Mouse (Mus musculus) R1 (cell line): ENCODE data around the gene Syna.

Experiments
- DNase-seq: peaks from one replicate; pipeline ENCODE4 v3.0.0-alpha.2; 2018; ENCODE audit warnings: low read depth, low spot score

The Syna gene

DNA sequence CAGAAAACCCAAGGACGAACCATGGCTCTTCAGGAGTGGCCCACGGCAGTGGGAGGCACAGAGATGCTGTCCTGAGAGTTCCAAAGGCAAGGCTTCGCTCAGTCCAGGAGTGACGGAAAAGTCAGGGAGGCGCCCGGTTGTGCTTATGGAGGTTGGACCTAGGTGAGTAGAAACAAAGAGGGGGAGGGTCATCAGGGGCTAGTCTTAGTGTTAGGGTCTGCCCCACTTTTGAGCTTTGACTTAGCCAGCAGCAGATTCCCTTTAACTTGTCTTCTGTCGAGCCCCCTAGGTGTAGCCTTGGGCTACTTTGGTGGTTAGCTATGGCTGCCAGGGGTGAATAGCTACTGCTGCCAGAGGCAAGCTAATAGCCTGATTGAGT, at the start of gene Syna:
TSS of gene Syna (minus strand) at position 101 of the 379 bp plus-strand sequence.
- DNase-seq: no peak

DNA sequence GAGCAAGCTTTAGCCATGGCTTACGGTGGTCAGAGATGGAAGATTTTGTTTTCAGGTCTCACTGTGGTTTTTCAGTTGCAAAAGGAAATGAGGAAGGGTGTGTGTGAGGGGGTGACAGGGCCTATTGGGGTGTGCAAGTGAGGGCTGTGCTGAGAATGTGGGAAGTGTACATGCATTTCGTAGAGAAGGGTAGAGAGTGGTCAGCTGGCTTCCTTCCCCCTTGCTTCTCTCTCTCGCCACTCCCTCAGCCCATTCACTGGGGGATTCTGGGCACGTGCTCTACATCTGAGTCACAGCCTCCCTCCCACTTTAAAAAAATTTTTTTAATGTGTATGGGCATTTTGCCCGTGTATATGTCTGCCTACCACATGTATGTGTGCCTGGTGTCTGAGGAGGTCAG, 47.1 kb upstream of the Syna start:
- no peak for DNase-seq

DNA sequence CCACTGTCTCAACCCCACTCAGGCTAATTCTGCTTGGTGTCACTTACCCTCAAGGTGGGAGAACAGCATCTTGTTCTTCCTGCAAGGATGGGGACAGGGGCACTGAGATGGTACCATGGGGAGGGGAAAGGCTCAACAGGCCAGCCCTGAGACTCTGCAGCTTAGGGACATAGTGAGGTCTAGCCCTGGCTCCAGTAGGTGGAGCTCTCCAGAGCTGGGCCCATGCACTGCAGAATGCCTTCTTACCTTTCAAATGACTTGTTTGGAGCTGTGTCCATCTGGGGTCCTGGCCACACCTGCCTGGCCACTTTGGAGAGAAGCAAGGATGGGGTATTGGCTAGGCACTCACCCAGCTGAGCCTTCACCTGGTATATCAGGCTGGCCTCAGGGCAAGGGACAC, 46.3 kb upstream of the Syna start:
- DNase-seq: no peak

DNA sequence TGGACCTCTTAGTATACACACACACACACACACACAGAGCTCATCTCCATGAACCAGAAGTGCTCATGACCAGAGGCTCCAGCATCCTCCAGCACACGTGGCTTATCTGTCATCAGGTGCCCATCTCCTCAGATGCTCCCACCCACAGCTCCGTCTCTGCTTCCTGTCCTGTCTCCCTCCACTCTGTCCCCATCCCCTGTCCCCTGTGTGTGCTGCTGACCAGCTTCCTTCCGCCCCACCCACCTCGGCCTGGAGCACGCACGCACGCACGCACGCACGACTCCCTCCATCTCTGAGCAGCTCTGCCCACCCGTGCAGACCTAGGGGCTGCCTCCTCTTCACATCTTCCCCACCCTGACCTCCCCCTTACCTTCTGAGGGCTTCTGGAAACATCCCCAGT, 44.4 kb upstream of the Syna start:
- no peak for DNase-seq

DNA sequence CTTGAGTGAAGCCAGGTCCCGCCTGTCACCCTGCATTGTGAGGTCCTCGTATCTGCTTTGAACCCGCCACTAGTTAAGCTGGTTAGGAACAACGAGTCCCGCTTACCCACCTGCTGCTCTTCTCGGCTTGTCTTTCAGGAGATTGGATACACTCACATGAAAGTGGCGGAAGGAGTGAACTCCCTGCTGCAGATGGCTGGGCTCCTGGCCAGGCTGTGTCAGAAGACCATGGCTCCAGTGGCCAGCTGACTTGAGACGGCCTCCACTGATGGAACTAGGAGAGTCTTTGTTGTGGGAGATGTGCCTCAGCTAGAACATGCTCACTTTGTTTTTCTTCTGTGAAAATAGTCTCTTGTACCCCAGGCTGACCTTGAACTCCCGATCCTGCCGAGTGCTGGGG, 37.7 kb upstream of the Syna start:
- DNase-seq: no peak

DNA sequence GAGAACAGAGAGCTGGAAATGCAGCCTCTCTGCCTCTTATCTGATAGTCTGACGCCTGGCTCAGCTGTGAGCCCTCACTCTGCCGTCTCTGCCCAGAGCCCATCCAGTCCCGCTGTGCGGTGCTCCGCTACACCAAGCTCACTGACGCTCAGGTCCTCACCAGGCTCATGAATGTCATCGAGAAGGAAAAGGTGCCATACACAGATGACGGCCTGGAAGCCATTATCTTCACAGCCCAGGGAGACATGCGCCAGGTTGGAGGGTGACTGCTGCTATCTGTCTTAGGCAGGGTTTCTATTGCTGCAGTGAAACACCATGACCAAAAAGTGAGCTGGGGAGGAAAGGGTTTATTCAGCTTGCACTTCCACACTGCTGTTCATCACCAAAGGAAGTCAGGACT, 33.1 kb upstream of the Syna start:
- DNase-seq: no peak

DNA sequence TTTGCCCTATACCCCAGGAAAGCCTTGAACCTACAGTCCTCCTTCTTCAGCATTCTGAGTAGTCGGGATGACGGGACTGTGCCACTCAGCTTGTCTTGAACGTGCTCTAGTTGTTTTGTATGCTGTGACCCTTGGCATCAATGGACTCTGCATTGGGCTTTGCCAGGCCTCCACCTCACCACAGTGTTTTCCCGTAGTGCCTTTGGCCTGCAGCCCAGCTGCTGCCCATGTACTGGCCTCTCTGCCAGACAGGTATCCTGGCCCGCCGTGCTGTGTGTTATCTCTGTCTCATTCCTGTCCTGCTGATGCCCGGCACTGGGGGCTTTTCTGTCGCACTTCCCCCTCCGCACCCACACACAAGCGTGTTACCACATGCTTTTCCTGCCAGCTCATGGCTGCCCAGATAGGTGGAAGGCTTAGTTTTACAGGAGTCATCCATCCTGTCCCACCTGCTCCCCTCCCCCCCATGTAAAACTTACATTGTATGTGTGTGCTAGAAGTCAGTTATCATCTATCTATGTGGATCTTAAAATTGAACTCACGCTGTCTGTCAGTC, 32.1 kb upstream of the Syna start:
- DNase-seq: no peak

DNA sequence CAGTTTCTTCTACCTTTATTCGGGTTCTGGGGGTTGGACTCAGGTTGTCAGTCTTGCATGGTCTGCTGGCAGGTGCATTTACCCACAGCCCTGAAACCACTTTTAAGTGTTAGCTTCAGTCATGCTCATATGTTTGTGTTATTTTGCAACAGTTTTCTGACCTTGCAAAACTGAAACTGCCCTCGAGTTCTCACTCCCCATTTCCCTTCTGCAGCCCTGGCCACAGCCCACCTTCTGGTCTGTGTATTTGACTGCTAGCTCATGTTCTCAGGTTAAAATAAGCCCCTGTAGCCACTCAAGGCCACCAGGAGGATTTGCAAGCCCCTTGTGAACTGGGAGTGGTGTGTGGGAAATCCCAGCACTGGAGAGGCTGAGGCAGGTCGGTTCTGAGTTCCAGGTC, 29.9 kb upstream of the Syna start:
- no peak for DNase-seq

DNA sequence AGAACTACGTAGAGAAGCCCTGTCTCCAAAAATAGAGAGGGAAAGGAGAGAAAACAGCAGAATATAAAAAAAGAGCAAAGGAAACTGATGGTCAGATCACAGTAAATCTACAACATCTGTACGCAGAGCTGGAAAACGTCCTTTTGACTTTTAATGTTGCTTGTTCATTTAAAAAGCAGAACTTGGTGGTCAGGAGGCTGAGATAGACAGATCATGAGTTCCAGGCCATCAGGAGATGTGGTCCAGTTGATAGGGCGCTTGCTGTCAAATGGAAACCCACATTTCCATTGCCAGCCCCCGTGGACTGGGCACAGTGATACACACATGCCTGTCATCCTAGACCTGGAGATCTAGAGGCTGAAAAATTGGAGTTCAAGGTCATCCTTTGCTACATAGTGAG, 24.8 kb upstream of the Syna start:
- no peak for DNase-seq

DNA sequence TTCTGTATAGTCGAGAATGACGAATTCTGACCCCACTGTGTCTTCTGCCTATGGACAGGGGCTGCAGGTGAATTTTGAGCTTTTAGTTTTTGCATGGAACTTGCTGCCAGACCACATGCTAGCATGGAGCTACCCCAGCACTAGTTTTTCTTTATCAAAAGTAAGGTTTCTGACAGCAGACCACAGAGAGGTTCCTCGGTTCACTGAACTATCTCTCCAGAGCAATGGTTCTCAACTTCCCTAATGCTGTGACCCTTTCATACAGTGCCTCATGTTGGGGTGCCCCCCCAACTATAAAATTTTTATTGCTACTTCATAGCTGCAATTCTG, 23.9 kb upstream of the Syna start:
- no peak for DNase-seq

DNA sequence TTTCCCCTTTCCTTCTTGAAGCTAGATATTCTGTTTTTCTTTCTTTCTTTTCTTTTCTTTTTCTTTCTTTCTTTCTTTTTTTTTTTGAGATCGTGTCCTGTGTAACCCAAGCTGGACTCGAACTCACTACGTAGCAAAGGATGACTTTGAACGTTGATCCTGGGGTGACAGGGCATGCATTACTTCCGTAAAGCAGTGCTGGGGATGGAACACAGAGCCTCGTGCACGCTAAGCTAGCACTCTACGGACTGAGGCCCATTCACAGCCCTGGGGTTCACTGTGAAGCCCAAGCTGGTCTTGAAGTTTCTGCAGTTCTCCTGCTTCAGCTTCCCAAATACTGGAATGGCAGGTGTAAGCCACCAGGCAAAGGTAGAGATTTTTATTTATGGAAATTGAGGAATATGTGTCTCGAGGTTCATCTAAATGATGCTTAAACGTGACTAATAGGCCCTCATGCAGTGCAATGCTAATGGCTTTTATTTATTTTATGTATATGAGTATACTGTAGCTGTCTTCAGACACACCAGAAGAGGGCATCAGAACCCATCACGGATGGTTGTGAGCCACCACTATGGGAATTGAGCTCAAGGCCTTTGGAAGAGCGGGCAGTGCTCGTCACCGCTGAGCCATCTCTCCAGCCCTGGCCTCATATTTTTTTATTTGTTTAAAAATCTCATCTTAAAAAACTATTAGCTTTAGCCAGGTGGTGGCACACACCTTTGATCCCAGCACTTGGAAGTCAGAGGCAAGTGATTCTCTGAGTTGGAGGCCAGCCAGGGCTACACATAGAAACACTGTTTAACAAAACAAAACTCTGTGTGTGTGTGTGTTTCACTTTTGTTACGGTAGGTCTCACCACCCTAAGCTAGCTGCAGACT, 23.3 kb upstream of the Syna start:
- no peak for DNase-seq

DNA sequence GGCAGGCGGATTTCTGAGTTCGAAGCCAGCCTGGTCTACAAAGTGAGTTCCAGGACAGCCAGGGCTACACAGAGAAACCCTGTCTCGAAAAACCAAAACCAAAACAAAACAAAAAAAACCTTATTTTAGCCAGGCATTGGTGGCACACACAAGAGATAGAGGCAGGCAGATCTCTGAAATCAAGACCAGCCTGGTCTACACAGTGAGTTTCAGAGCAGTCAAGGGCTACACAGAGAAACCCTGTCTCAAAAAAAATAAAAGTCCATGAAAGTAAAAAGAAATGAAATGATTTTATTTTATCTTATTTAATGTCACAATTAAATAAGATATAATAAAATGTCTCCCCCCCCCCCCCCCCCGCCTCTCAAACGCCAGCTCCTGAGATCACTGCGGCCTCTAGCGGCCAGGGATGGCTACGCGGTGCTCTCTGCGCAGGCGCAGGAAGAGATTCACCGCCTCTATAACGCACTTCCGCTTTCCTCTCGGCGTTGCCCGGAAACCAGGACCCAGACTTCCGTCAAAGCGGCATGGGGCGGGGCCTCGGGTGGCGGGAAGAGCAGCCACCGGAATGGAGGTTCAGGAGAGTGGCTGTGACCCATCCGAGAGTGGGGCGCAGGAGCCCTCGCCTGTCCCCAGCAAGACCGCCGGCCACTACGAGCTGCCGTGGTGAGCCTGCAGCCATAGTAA, 22.4 kb upstream of the Syna start:
- DNase-seq: peak; percentile 98

DNA sequence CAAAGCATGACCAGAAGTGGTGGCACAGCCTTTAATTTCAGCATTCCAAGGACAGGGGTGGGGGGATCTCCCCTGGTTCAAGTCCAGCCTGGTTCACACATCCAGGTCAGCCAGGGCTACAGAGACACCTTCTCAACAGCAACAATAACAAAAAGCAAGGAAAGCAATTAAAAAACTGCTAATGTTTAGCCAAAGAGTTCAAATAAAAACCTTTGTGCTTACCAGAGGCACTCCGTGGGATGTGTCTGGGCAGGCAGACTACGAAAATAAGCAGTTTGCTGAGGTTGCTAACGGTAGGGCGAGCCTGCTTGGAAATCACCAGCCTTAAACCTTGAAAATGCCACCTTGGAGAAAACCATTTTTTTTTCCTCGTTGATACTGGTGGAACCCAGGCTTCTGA, 21.2 kb upstream of the Syna start, which contains the start of gene Rfc2:
TSS of gene Rfc2 (plus strand) at position 221 of the 400 bp plus-strand sequence.
- DNase-seq: no peak

DNA sequence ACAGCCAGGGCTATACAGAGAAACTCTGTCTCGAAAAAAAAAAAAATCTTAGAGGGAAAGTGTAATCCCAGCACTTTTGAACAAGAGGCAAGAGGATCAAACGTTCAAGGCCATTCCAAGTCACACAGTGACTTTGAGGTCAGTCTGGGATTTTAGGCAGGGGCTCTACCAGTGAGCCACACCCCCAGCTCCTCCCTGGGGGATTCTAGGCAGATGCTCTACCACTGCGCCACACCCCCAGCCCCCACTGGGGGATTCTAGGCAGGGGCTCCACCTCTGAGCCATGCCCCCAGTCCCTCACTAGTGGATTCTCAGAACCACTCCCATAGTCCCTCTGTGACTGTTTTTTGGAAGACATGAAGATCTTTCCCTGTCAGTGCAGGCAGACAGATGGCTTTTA, 19.2 kb upstream of the Syna start:
- DNase-seq: peak; percentile 64

DNA sequence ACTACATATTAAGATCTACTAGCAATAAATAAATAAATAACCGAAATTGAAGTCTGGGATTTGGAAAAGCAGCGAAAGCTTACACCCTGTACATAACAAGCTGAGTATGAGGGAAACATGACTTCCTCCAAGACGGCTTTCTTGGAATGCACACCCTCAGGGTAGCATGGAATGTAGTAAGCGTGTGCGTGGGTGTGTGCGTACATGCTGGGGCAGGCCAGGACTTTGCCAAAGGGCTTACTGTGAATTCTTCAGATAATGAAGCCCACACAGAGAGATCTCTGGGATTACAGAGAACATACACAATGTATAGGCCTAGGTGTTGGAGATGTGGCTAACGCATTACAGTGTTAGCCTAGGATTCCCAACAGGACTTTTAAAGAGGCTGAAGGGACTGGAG, 17.6 kb upstream of the Syna start:
- no peak for DNase-seq

DNA sequence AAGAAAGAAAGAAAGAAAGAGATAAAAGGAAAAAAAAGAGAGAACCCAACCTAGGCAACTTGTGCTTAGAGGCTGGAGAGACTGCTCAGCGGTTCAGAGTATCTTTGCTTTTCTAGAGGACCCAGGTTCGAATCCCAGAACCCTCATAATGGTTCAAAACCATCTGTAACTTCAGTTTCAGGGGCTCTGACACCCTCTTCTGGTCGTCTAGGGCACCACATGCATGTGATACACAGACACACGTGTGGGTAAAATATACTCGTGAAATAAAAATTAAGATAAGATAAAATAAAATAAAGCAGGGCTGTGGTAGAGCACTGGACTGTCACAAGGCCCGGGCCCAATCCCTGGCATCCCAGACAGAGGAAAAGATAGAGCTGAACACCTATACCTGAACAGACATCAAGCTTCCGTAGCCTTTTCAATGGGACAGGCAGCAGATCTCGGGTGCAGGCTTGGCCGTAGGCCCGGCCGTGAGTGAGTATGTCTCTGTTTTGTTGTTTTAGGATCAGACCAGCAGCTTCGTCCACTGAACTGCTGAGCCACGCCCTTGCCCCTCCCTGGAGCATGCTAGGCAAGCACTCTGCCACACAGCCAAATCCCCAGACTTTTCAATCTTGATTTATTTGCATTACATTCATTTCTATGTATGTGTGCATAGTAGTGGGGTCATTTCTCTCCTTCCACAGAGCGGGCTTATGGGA, 16.7 kb upstream of the Syna start:
- peak; percentile 63 for DNase-seq

DNA sequence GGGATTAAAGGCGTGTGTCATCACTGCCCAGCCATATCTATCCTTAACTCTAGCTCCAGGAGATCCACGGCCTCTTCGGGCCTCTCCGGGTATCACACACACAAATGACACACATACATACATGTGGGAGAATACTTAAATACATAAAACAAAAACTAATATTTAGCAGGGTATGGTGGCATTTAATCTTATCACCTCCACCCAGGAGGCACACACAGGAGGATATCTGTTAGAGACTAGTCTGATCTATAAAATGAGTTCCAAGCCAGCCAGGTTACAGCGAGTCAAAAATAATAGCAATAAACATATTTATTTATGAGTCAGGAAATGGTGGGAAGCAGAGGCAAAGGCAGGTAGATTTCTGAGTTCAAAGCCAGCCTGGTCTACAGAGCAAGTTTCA, 15.9 kb upstream of the Syna start:
- no peak for DNase-seq

DNA sequence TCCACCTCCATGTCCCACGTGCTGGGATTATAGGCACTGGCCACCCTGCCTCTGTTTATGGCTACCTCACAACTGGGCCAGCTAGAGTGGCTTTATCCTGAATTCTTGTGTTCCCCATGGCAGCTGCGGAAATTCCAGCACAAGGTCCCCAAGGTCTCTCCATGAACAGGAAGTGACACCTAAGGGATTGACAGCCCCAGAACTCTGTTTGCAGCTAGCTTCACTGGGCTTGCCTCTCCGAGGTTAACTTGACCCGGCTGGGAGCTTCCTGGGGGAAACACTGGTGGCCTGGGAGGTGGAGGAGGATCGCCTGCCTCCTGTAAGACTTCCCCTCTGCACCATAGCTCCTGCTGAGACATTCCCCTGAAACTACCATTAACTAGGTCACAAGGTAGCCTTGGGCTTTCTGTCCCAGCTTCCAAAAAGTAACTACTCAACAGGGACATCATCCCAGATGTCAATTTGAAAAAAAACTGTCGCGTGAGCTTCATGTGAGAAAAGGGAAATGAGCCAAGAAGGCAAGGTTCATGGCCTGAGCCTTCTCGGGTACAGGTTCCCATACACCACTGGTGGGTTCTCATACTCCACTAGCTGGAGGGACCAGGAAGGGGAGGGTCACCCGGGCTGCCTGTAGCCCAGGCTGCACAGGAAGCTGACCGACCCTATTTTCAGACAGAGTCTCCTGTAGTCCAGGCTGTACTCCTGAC, 12.7 kb upstream of the Syna start:
- DNase-seq: no peak

DNA sequence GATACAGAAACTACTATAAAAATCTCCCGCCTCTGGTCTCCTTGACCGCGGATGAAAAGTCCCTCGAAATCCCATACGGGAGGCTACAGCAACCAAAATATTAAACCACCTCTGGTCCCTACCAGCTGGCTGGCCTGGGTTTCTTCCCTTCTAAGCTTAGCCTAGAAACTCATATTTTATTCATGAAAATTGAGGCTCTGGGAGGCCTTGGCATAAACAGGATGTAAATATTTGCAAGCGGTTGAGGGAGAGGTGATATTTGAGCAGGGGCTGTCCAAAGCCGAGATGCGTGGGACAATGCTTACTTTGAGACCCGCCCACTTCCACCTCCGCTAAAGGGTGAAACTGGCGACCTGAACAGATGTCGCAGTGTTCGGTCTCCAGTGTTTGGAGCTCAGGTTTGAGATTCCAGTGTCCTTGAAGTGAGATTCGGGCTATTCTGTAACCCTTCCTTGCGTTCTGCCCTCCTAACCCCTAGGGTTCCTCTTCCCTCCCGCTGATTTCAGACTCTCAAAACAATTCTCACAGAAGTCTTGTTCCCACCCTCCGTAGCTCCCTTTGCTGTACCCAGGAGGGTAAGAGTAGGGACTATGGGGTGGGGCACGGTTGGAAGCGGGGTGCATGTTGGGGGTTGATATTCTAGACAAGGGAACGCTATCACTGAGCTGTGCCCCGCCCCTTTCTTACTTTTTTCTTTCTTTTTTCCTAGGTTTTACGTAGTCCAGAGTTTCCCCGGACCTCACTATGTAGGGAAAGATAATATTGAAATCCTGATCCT, 11.9 kb upstream of the Syna start:
- peak; percentile 72 for DNase-seq

DNA sequence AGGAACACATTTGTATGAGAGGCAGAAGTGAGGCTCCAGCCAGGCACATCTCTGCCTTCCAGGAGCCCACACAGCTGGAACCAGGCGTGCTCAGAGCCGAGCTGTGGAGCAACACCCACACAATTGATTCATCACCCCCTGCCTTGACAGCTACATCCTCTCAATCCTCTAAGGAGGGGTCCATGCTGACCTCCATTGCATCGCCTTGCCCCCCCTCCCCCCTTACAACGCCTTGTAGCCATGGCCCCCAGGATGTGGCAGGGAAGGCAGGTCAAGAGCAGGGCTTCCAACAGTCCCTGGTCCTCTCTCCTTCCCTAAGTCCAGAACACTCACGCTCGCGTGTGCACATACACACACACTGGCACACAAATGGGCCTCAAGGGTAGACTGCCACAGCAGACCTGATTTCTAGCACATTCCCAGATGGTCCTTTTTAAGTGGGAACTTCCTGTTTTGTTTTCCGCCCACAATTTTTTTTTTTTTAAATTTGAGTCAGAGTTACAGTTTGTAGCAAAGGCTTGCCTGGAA, 9.1 kb upstream of the Syna start:
- no peak for DNase-seq

DNA sequence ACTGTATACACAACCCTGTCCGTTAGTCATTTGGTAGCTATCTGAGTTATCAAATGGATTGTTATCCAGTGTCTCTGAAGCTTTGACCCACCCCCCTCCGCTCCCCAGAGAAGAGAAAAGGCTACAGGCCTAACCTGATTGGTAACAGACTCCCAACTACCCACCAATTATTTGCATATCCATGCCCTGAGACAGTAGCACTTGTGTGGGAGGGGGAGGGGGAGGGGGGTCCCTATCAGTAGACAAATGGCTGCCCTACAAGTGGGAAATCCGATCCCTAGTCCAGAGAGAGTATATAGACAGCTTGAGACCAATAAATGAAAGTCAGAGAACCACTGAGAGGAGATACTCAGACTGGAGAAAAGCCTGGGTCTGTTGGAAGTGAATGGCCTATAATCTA, 8.1 kb upstream of the Syna start:
- DNase-seq: peak; percentile 70
